ENCODE assay signal across 8 mouse cellular contexts in the genomic region with DNA sequence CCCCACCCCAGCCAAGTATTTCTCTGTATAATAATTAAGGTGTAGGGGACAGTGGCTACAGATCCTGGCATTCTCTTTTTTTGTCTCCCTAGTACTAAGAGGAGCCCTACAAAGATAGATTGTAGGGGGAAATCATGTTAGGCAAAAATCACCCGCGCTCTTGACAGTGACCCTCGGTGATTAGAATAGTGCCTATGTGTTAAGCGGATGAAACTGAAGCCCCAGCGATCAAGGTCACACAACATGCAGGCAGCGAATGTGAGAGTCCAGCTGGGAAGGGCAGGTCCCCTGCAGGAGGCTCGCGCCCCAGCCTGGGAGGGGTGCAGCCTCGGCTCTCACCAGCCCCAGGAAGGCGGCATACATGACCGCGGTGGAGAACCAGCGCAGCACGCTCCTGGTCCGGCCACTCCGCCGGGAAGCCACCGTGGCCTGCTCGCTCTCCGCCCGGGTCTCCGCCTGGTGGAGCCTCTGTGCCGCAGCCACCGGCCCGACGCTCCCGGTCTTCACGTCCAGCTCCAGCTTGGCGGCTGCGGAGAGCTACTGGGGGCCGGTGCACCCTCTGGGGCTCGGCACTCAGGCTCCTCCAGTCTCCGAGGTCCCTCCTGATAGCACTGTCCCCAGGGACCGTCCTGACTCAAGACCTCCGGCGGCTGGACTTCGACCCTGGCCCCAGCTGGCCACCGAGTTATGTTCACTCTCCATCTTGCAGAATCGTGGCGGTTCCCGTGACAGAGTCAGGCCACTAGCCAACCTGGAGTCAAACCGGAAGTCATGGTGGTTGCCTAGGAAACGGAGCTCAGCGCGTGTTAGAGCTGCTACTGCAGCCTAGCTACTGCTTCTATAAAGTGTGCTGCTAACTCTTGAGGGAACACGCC. TPM values are rescaled to one million over a fixed set of nuclear protein-coding genes. Genes with fewer than 3 reads are reported as not detected.
DNase-seq lines count a peak whose midpoint lies in the region; ATAC-seq and TF ChIP-seq lines count a peak whose summit lies in the region.

TSS of gene Mfsd4b1 (minus strand) at position 715 of the 875 bp plus-strand sequence.

- under 1% methylated on average over 42 of the region's 46 CpGs for WGBS in hindbrain, postnatal 0 days

- ATAC-seq in common myeloid progenitor, adult 5-6 weeks (replicated peaks; ENCODE audit: low read depth, poor library complexity, severe bottlenecking) = peak; percentile 95
- ATAC-seq in hindbrain, postnatal 0 days = peak; percentile 98

- H3K9ac ChIP-seq in hindbrain, postnatal 0 days (replicated peaks; ENCODE audit: low read length) = peak within 1 kb of the TSS; percentile 67

- H3K36me3 ChIP-seq in hindbrain, postnatal 0 days (ENCODE audit: insufficient read depth, low read length) = no peaks in the 10 kb centered on the region

- H3K27me3 ChIP-seq in hindbrain, postnatal 0 days (ENCODE audit: insufficient read depth, low read length) = no peaks in the 10 kb centered on the region

- intact Hi-C loops in gastrocnemius, adult 2 months (cut with DNase I) = loop anchor here (5.0 kb wide), 1 partner anchor 67 kb away; no protein-coding TSS in a partner anchor

- H3K9me3 ChIP-seq in hindbrain, postnatal 0 days (ENCODE audit: low read length) = no peaks in the 10 kb centered on the region

- DNase-seq in WW6 (ENCODE audit: low read depth, low spot score) = peak; percentile 60
- peak; percentile 89 for DNase-seq in gastrocnemius, adult 2 months
- DNase-seq in hindbrain, postnatal 0 days (ENCODE audit: low spot score) = peak; percentile 97
- peak; percentile 88 to 92 for DNase-seq in left cerebral cortex, adult 18-20 months (ENCODE audit: low spot score in 2 of 2)
- DNase-seq in lung, postnatal 4 days = peak; percentile 79 to 80
- peak; percentile 71 for DNase-seq in retina, postnatal 7 days (ENCODE audit: low read depth, low spot score)
- DNase-seq in urinary bladder, adult 2 months (ENCODE audit: low spot score) = peak; percentile 42

- no peaks in the 10 kb centered on the region for H3K4me1 ChIP-seq in hindbrain, postnatal 0 days (ENCODE audit: insufficient read depth, low read length)

- TF ChIP-seq CTCF in gastrocnemius, adult 2 months (IDR thresholded peaks at IDR 0.05) = peak; percentile 45
- peak; percentile 19 for TF ChIP-seq CTCF in hindbrain, postnatal 0 days (IDR thresholded peaks at IDR 0.05; ENCODE audit: low read depth)

- H3K27ac ChIP-seq in gastrocnemius, adult 2 months = peak within 1 kb of the TSS; percentile 90
- peak within 1 kb of the TSS; percentile 84 for H3K27ac ChIP-seq in hindbrain, postnatal 0 days

- H3K4me3 ChIP-seq in gastrocnemius, adult 2 months = peak within 1 kb of the TSS; percentile 73
- peak within 1 kb of the TSS; percentile 54 for H3K4me3 ChIP-seq in hindbrain, postnatal 0 days (ENCODE audit: low read length)

- H3K4me2 ChIP-seq in hindbrain, postnatal 0 days (ENCODE audit: low read depth, low read length) = peak within 1 kb of the TSS; percentile 83

RNA-seq across cellular contexts. Expression of gene Mfsd4b1, which starts in this region (rescaled TPM):
- not detected in 2 replicates for total RNA-seq in common myeloid progenitor, adult 5-6 weeks (2017)
- 1 to 10 TPM; 2.6 to 3.5 TPM for total RNA-seq in gastrocnemius, adult 2 months (2021)
- total RNA-seq in hindbrain, postnatal 0 days (2014; rRNA removed) = 0.32 and 0.73 TPM in 2 replicates
- 0.26 and 0.33 TPM in 2 replicates for polyA plus RNA-seq in hindbrain, postnatal 0 days (2015; fragmentation: Nextera tagmentation; extraction: Ambion mirVana)
- under 1 TPM; 0.33 to 0.59 TPM for total RNA-seq in left cerebral cortex, adult 18-20 months (2021)
- 0.30 and 0.44 TPM in 2 replicates for polyA plus RNA-seq in urinary bladder, adult 2 months (2012; rRNA removed)

Comparison
In these comparisons a context has a peak if more than half of its experiments do, and no peak if none do; other contexts are left out.
1. Peak in every context shown above with its lines: DNase-seq, ATAC-seq, H3K4me3 ChIP-seq and H3K27ac ChIP-seq.
2. Peak in ATAC-seq in common myeloid progenitor, adult 5-6 weeks; RNA of the gene not detected or under 1 TPM.
3. Peak in DNase-seq, ATAC-seq, H3K4me3 ChIP-seq, H3K27ac ChIP-seq, H3K9ac ChIP-seq and H3K4me2 ChIP-seq in hindbrain, postnatal 0 days; RNA of the gene not detected or under 1 TPM.
4. Peak in DNase-seq in left cerebral cortex, adult 18-20 months; RNA of the gene not detected or under 1 TPM.
5. Peak in DNase-seq in urinary bladder, adult 2 months; RNA of the gene not detected or under 1 TPM.
6. DNase-seq: peak in every context shown above with its lines; median percentile 97 in hindbrain, postnatal 0 days; 90 in left cerebral cortex, adult 18-20 months; 89 in gastrocnemius, adult 2 months; 80 in lung, postnatal 4 days; 71 in retina, postnatal 7 days; 60 in WW6; 42 in urinary bladder, adult 2 months.